Mouse (Mus musculus) megakaryocyte-erythroid progenitor cell, adult 5-6 weeks (primary cell): ENCODE measurements at regions not wholly inside any gene's neighbourhood (a gene's known extent, or its start where the extent isn't known, plus 50 kb on each side); places are given as distances from the start of the nearest gene placed in this dataset.

Source experiments
- ATAC-seq: replicated peaks from 2 replicates; pipeline ENCODE4 v1.8.0; 2016; ENCODE audit warnings: mild to moderate bottlenecking, inconsistent platforms; ENCODE audit not compliant: severe bottlenecking, poor library complexity, low FRiP score, low TSS enrichment

DNA sequence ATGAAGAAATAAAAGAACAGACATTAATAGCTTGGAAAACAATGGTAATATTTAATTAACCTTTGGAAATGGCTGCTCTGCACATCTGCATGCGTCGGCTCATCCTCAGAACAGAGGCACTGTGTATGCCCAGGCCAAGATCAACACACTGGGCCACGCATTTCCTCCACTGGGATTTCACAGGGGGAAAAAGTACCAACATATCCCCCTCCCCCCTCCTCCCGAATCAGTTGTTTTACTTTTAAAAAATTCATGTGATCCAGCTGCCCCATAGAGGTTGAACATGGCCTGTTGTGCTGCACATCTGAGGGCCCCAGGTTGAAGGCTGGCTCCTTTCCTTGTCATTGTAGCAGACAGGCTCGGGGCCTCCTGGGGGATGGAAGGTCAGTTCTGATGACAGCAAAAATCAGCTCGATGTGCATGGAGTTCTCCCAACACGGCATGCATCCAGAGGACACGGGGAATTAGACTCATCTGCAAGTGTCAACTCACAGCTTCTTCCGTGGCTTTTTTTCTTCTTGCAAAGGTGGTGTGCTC is 777.7 kb upstream of the Car8 start:
- ATAC-seq, result no peak

GRCm38 (mm10) chr4:9015528-9016503 is 777.0 kb upstream of the Car8 start:
- no peak for ATAC-seq

DNA sequence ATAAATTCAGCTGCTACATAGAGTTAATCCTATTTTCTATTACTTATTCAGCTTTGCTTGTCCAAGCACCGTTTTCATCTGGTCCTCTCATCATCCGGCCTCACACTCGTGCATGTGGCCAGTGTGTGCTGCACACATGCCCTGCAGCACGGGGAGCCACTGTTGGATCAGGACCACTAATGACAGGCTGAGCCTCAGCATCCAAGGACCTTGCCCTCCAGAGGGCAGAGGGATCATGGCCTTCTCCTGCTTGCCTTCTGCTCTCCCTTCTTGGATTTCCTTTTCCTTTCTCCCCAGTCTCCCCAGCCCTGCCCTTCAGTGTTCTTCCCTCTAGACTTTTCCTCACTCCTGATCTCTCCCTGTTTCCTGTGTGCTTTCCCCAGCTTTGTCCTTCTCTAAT is 776.1 kb upstream of the Car8 start:
- no peak for ATAC-seq

GRCm38 (mm10) chr4:9012787-9013186 is 773.9 kb upstream of the Car8 start:
- ATAC-seq, result no peak

GRCm38 (mm10) chr4:9011952-9012351 is 773.1 kb upstream of the Car8 start:
- ATAC-seq, result no peak

DNA sequence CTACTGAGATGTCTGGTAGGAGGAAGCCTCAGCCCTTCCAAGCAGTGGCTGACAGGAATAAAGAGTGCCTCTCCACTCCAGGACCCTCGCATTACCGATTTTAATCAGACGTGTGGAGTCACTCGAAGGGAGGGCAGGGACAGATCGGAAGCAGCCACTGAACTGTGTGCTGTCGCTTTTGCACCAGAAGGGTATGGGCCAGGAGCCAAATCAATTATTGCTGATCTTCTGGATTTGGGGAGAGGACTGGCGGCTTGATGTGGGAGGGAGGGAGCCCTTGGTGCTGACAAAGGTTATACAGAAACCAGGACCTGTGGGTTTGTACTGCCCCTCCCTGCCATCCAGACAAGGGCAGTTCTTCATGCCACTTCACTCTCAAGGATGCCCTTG is 772.3 kb upstream of the Car8 start:
- ATAC-seq, result no peak

DNA sequence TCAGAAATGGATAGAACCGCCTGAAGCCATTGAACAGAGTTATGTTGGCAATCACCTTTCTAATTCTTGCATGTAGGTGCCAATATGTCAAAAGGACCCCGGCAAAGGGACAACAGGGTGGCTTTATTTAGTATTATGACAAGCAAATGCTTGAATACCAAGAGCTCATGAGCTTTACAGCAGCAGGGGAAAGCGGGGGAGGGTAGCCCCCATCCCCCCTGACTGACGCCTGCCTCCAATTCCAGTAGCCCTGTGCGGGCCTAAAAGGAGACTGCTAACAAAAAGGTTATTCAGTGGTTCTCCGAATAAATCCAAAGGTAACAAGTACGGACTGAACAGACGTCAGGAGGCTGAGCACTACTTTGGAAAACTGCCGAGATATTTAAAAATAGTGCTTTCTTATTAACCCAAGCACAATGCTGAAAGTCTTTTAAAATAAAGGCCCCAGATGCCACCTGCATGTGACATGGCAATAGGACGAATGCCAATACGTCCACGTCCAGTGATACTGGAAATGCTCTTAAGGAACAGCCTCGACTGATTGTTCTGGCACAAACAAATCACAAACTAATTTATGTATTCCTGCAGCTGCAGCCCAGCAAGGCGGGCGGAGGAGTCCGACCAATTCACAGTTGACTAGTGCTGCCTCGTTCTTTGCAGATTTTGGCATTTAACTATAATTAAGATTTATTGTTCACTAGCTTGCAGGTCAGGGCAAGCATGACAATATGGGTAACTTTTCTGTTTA is 771.7 kb upstream of the Car8 start:
- no peak for ATAC-seq

DNA sequence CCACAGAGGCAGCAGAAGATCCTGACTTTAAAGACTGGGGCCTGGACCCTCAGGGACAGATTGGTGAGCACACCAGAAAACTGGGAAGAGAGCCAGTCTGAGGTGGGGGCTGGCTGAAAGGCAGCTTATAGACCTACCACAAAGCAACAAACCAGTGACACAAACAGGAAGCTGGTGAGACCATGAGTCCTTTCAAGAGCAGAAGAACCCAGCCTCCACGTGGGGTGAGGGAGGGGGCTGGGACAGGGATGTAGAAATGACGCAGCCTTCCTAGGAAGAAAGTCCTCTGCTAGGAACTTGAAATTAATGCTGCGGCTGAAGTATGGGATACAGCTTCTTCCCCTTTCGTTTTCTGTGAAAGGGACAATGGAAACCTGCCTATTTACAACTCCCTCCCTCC is 770.8 kb upstream of the Car8 start:
- ATAC-seq, result no peak

- ATAC-seq, result no peak
Measured at GRCm38 (mm10) chr4:9005938-9006626, 767.2 kb upstream of the Car8 start.

DNA sequence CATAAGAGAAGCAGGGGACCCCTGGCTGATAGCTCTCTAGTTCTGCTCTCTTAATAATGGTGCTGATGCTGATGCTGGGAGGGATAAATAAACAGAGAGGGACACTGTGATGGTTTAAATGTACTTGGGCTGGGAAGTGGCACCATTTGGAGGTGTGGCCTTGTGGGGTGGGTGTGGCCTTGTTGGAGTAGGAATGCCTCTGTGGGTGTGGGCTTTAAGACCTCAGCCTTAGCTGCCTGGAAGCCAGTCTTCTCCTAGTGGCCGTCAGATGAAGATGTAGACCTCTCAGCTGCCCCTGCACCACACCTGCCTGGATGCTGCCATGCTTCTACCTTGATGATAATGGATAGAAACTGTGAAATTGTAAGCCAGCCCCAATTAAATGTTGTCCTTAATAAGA is 765.0 kb upstream of the Car8 start:
- ATAC-seq, result no peak

DNA sequence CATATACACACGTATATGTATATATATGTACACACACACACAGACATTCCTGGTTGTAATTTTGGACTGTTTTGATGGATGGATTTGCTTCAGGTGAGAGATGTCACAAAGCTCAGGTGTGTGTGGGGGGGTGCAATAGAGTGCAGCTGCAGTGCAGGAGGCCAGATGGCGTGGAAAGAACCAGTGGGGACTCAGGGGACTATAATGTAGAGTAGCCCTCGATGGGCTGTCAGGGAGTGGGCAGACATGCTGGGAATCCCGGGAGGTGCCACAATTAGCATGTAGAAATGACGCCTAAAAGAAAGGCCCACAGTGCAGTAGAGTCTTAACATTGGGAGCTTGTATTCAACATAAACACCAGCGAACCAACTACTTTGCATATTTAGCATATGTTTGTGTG is 763.5 kb upstream of the Car8 start:
- ATAC-seq, result no peak

DNA sequence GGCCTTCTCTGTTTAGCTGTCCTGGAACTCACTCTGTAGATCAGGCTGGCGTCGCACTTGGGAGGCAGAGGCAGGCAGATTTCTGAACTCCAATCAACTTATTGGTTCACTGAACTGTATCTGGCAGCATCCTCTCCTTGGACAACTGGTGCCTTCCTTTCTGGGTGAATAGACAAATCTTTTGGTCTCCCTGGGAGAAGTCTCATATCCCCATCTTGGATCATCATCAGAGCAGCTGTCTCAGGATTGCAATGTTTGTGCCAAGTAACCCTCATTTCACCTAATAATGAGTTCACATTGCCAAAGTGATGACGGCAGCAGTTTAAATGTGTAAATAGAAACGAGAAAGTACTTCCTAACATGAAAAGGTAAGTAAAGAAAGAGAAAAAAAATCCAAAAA is 759.8 kb upstream of the Car8 start:
- ATAC-seq, result no peak

- ATAC-seq, result no peak
Measured at GRCm38 (mm10) chr4:8992171-8992570, 753.3 kb upstream of the Car8 start.

DNA sequence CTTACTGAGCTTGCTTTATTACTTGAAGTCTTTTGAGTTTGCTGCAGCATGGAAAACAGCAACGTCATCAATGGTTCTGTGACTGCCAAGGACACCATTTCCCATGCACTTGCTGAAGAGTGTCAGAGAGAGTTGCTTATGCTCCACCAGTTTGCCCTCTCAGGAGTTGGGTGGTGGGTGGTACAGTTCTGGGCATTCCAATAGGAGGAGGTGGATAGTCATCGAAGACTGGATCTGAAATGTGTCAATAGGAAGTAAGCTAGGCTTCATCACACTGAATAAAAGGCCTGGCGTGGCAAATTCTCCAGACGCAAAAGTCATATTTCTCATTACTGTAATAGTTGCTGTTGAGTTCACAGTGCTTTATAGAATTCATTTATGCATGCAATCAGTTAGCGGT is 751.7 kb upstream of the Car8 start:
- ATAC-seq, result no peak

GRCm38 (mm10) chr4:8989614-8990013 is 750.8 kb upstream of the Car8 start:
- no peak for ATAC-seq

DNA sequence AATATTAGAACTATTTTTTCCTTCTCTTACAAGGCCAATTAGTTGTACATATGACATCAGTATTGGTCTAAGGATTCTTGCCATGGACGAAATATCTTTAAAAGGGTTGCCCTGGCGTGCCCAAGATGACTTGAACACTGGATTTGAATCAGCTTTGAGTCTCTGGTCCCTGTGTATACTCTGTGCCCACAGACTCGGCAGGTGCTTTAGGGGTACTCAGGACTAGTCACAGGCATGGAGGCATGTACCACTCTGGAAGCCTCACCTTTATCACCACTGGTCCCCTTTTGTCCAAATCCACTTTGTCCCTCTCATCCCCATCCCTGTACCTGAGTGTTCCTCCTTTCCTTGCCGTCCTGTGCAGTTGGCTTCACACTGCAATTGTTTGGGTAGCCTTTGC is 750.3 kb upstream of the Car8 start:
- ATAC-seq, result no peak

GRCm38 (mm10) chr4:8988345-8988733 is 749.5 kb upstream of the Car8 start:
- no peak for ATAC-seq

DNA sequence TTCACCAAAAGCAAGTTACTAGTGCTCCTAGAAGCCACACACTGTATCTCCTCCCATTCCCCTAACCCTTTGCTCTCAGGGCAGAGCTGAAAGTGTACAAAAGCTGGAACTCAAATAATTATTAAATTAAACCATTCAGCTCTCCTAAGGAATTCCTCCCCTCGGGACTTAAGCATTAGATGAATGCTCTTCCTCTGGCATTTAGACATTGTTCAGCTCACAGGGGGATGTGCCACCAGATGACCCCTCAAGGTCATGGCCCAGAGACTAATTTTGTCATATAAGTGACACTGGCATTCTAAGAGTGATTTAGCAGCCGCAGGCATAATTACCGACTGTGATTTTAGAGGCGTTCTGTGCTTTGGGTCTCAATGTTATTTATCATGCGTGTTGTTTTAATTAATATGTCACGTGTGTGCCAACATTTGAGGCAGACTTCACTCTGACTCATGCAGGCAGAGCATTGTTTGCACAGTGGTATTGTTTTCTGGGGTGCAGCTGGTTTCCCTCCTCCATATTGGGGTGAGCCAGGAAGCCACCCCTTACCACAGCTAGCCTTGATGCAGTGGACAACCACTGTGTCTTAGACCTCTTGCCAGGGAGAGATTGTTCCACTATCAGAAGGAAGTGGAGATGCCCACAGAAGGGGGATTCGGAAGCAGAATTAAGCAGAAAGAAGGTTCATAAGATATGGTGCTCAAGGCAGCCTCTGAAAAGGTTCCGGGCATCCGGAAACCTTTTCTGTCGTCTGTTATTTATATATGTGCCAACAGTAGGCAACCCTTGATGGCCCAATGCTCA is 748.9 kb upstream of the Car8 start:
- ATAC-seq, result no peak

DNA sequence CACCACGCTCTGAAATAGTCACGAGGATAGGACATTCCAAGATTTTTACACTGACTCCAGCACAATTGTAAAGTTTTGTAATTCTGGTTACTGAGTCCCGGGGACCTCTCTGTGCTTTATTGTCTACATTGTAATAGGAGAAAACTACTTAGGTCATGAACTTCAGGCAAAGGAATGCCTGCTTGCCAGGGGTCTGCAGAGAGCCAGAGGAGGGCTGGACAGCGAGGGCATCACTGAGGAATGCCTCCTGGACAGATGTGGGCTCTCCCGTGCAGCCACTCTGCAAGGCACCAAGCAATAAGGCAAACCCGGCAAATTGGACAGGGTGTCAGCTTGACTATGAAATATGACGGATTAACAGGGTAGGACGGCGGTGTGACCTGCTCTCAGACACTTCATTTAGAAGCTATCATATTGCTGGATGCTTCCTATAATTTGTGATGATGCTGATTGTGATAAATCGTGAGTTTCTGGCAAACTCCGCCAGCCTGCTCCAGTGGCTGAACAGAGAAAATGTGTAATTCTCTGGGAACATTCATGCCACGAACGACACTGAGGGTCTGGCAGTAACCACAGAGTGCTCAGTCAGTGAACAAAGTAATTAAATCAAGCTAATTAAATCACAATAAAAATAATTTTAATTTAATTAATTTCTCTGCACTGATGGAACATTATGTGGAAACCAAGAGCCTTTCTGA is 747.7 kb upstream of the Car8 start:
- no peak for ATAC-seq
